Mouse (Mus musculus) CH12.LX (cell line): ENCODE measurements at regions not wholly inside any gene's neighbourhood (a gene's known extent, or its start where the extent isn't known, plus 50 kb on each side); places are given as distances from the start of the nearest gene placed in this dataset.

Experiments
- DNase-seq: peaks from one replicate; pipeline ENCODE4 v3.0.0-alpha.2; 2013; ENCODE audit errors: extremely low read depth
- H3K27ac ChIP-seq: 2 replicates; pipeline ENCODE4 v1.5.1; 2012; ENCODE audit warnings: low read depth, mild to moderate bottlenecking, control low read depth, moderate library complexity; ENCODE audit not compliant: insufficient read depth
- H3K27me3 ChIP-seq: replicated peaks from 2 replicates; pipeline ENCODE3; 2012; ENCODE audit warnings: inconsistent platforms
- H3K36me3 ChIP-seq, 2 experiments: replicated peaks in 1 of 2; 2 replicates each; pipeline versions ENCODE3 to v1.6.1; 2012; ENCODE audit warnings: inconsistent platforms in 1 of 2, low read length in 1 of 2, mild to moderate bottlenecking in 1 of 2, mixed read lengths in 1 of 2, moderate library complexity in 1 of 2; ENCODE audit not compliant: control insufficient read depth in 1 of 2, insufficient read depth in 1 of 2
- H3K4me1 ChIP-seq, 2 experiments: 2 replicates each; pipeline ENCODE4 v1.6.1; 2012; ENCODE audit warnings: inconsistent platforms in 1 of 2, moderate library complexity in 1 of 2; ENCODE audit not compliant: insufficient read depth in 2 of 2, control insufficient read depth in 1 of 2
- H3K4me2 ChIP-seq: 2 replicates; pipeline ENCODE4 v1.6.1; 2012; ENCODE audit warnings: low read depth, mild to moderate bottlenecking, control low read depth; ENCODE audit not compliant: poor library complexity, insufficient read depth, severe bottlenecking
- H3K4me3 ChIP-seq, 3 experiments: fragments of 150-350 bp in 1 of 3; sonication (generic) in 1 of 3; replicated peaks in 1 of 3; 2 replicates each; pipeline versions ENCODE3 to v1.5.1; 2011 to 2012; ENCODE audit warnings: low read depth in 2 of 3, low read length in 2 of 3, mild to moderate bottlenecking in 2 of 3, moderate library complexity in 2 of 3, control low read depth in 1 of 3, improper control_type of control experiment in 1 of 3, inconsistent platforms in 1 of 3, mixed read lengths in 1 of 3; ENCODE audit not compliant: poor library complexity in 1 of 3
- H3K79me2 ChIP-seq: replicated peaks from 2 replicates; pipeline ENCODE4 v1.6.1; 2012; ENCODE audit warnings: mild to moderate bottlenecking, moderate library complexity; ENCODE audit not compliant: control insufficient read depth, poor library complexity, insufficient read depth, severe bottlenecking; ENCODE audit errors: extremely low read depth
- H3K9ac ChIP-seq: 2 replicates; pipeline ENCODE4 v1.6.1; 2012; ENCODE audit warnings: low read depth, mild to moderate bottlenecking, control low read depth, moderate library complexity; ENCODE audit not compliant: insufficient read depth
- H3K9me3 ChIP-seq: replicated peaks from 2 replicates; pipeline ENCODE3; 2012; ENCODE audit warnings: low read length, inconsistent platforms, mixed read lengths
- CTCF ChIP-seq, 2 experiments: IDR thresholded peaks in 1 of 2; conservative IDR thresholded peaks in 1 of 2; 2 replicates each; pipeline ENCODE4 v1.5.1; 2011 to 2012; ENCODE audit warnings: low read depth in 2 of 2, low read length in 2 of 2, improper control_type of control experiment in 1 of 2, inconsistent platforms in 1 of 2, mild to moderate bottlenecking in 1 of 2, moderate library complexity in 1 of 2
- HCFC1 ChIP-seq: IDR thresholded peaks from 2 replicates; pipeline ENCODE4 v1.6.1; 2012; ENCODE audit warnings: low read depth, mild to moderate bottlenecking, inconsistent platforms, low read length, improper control_type of control experiment
- IRF4 ChIP-seq: IDR thresholded peaks from 2 replicates; pipeline ENCODE4 v1.6.1; 2014; ENCODE audit warnings: low read depth, mild to moderate bottlenecking, inconsistent platforms, low read length, improper control_type of control experiment
- NRF1 ChIP-seq: IDR thresholded peaks from 2 replicates; pipeline ENCODE4 v1.6.1; 2014; ENCODE audit warnings: low read depth, mild to moderate bottlenecking, inconsistent platforms, low read length, improper control_type of control experiment, moderate library complexity
- PAX5 ChIP-seq: IDR thresholded peaks from 2 replicates; pipeline ENCODE4 v1.6.1; 2012; ENCODE audit warnings: low read length, inconsistent platforms, mixed read lengths
- POLR2AphosphoS2 ChIP-seq: IDR thresholded peaks from 2 replicates; pipeline ENCODE4 v1.6.1; 2011; ENCODE audit warnings: low read depth, low read length, improper control_type of control experiment
- RAD21 ChIP-seq: IDR thresholded peaks from 2 replicates; pipeline ENCODE4 v1.6.1; 2011; ENCODE audit warnings: low read depth, mild to moderate bottlenecking, low read length, improper control_type of control experiment, moderate library complexity
- RCOR1 ChIP-seq: conservative IDR thresholded peaks from 2 replicates; pipeline ENCODE4 v1.6.1; 2012; ENCODE audit warnings: low read depth, mild to moderate bottlenecking, inconsistent platforms, low read length, improper control_type of control experiment
- SMC3 ChIP-seq: IDR thresholded peaks from 2 replicates; pipeline ENCODE4 v1.6.1; 2011; ENCODE audit warnings: low read depth, low read length, improper control_type of control experiment
- dilution Hi-C: fragments of 300-500 bp; cut with MboI; formaldehyde crosslinking; loops from 2 replicates; pipeline ENCODE4 v1.14.3; 2020; ENCODE audit warnings: low sequenced_read_pairs; ENCODE audit not compliant: extremely low pct_unique_long_range_greater_than_20kb, extremely low pct_ligation_motif_present
- in situ Hi-C: fragments of 300-500 bp; cut with MboI; formaldehyde crosslinking; loops from 3 replicates; pipeline ENCODE4 v1.14.3; 2019; ENCODE audit warnings: low sequenced_read_pairs, low pct_ligation_motif_present, low pct_unique_long_range_greater_than_20kb, mixed read lengths

GRCm38 (mm10) chr16:49644416-49644815 is 54.6 kb upstream of the Ift57 start:
- Histone ChIP-seq H3K9ac (no peak overlapping the region), H3K27me3 (no peaks in the 10 kb centered on the region), H3K36me3 (no peaks in the 10 kb centered on the region), H3K4me3 (no peak overlapping the region), H3K79me2 (no peaks in the 10 kb centered on the region), H3K9me3 (no peaks in the 10 kb centered on the region), H3K27ac (no peak overlapping the region), H3K4me2 (no peak overlapping the region), H3K4me1 (no peaks in the 10 kb centered on the region)
- no peak for TF ChIP-seq RCOR1
- TF ChIP-seq IRF4, result no peak
- no peak for TF ChIP-seq POLR2AphosphoS2
- in situ Hi-C loops (loop anchor here (10.0 kb wide), 1 partner anchor 50 kb away; no protein-coding TSS in a partner anchor), dilution Hi-C loops (no loop called here)
- no peak for DNase-seq

DNA sequence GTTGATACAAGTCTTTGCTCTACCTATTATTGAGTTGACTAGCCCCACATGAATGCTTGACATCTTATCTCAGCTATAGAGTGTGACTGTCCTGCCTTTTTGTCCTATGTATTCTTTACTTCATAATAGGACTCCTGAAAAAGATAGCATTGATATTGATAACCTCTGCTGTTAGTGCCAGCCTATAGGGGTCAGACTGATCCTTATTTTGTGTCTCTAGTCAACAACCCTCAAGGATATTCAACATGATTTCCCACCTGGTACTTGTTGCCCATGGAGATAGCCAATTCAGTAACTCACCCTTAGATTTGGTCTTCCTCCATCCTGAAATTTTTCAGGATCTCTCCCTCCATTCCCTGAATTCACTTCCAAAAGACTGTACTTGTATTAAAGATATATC is 52.6 kb upstream of the Ift57 start:
- dilution Hi-C loops (no loop called here), in situ Hi-C loops (loop anchor here (10.0 kb wide), 1 partner anchor 52 kb away; no protein-coding TSS in a partner anchor)
- no peak for DNase-seq
- Histone ChIP-seq H3K27ac (no peak overlapping the region), H3K4me1 (no peaks in the 10 kb centered on the region), H3K36me3 (no peaks in the 10 kb centered on the region), H3K4me3 (no peak overlapping the region), H3K79me2 (no peaks in the 10 kb centered on the region), H3K4me2 (no peak overlapping the region), H3K27me3 (no peaks in the 10 kb centered on the region), H3K9ac (no peak overlapping the region), H3K9me3 (no peaks in the 10 kb centered on the region)
- TF ChIP-seq NRF1 (no peak), PAX5 (no peak), RAD21 (peak; percentile 72), HCFC1 (no peak), CTCF (conservative IDR thresholded peaks at IDR 0.05 in 1 of 2, IDR thresholded peaks at IDR 0.05 in 1 of 2; ENCODE audit: low read depth in 2 of 2, low read length in 2 of 2) (peak in 1 of 2 experiments; percentile 54; a peak in 2 of 4 replicates), SMC3 (peak; percentile 43)
